Mouse (Mus musculus): ENCODE measurements at regions not wholly inside any gene's neighbourhood (a gene's known extent, or its start where the extent isn't known, plus 50 kb on each side); places are given as distances from the start of the nearest gene placed in this dataset.

GRCm38 (mm10) chr8:44334323-44334993 is 600.8 kb upstream of the Fat1 start:
- no peak for TF ChIP-seq CTCF (IDR thresholded peaks at IDR 0.05; ENCODE audit: low read depth)
- TF ChIP-seq EP300 (IDR thresholded peaks at IDR 0.05; ENCODE audit: low read depth) = no peak
- Histone ChIP-seq H3K9ac (replicated peaks; ENCODE audit: low read depth, low read length) (no peak overlapping the region), H3K27ac (ENCODE audit: low read depth) (no peak overlapping the region), H3K36me3 (replicated peaks; ENCODE audit: control insufficient read depth, insufficient read depth, low read length) (no peaks in the 10 kb centered on the region), H3K4me2 (ENCODE audit: low read depth, low read length) (no peak overlapping the region), H3K4me1 (ENCODE audit: control insufficient read depth, insufficient read depth) (no peaks in the 10 kb centered on the region), H3K4me3 (ENCODE audit: low read depth, low read length) (no peak overlapping the region), H3K9me3 (replicated peaks; ENCODE audit: control insufficient read depth, low read length) (no peaks in the 10 kb centered on the region), H3K27me3 (ENCODE audit: control insufficient read depth, insufficient read depth, low read length) (no peaks in the 10 kb centered on the region)
- WGBS = 71% methylated on average over 6 of the region's 6 CpGs
- DNase-seq (ENCODE audit: low spot score) = no peak
- no peak for ATAC-seq (ENCODE audit: insufficient read depth, low read depth)

GRCm38 (mm10) chr8:44343401-44343800 is 591.8 kb upstream of the Fat1 start:
- H3K27ac ChIP-seq (ENCODE audit: low read depth) = no peak overlapping the region
- H3K4me2 ChIP-seq (ENCODE audit: low read depth, low read length) = no peak overlapping the region
- TF ChIP-seq EP300 (IDR thresholded peaks at IDR 0.05; ENCODE audit: low read depth) (no peak), CTCF (IDR thresholded peaks at IDR 0.05; ENCODE audit: low read depth) (no peak)
- H3K9me3 ChIP-seq (replicated peaks; ENCODE audit: control insufficient read depth, low read length) = no peaks in the 10 kb centered on the region
- no peaks in the 10 kb centered on the region for H3K4me1 ChIP-seq (ENCODE audit: control insufficient read depth, insufficient read depth)
- no peak overlapping the region for H3K4me3 ChIP-seq (ENCODE audit: low read depth, low read length)
- no peak for ATAC-seq (ENCODE audit: insufficient read depth, low read depth)
- WGBS = 78% methylated on average over 2 of the region's 2 CpGs
- H3K9ac ChIP-seq (replicated peaks; ENCODE audit: low read depth, low read length) = no peak overlapping the region
- H3K36me3 ChIP-seq (replicated peaks; ENCODE audit: control insufficient read depth, insufficient read depth, low read length) = no peaks in the 10 kb centered on the region
- H3K27me3 ChIP-seq (ENCODE audit: control insufficient read depth, insufficient read depth, low read length) = no peaks in the 10 kb centered on the region
- DNase-seq (ENCODE audit: low spot score) = no peak

- Histone ChIP-seq H3K27ac (ENCODE audit: low read depth) (no peak overlapping the region), H3K4me1 (ENCODE audit: control insufficient read depth, insufficient read depth) (no peaks in the 10 kb centered on the region), H3K9me3 (replicated peaks; ENCODE audit: control insufficient read depth, low read length) (no peaks in the 10 kb centered on the region), H3K9ac (replicated peaks; ENCODE audit: low read depth, low read length) (no peak overlapping the region), H3K4me2 (ENCODE audit: low read depth, low read length) (no peak overlapping the region), H3K36me3 (replicated peaks; ENCODE audit: control insufficient read depth, insufficient read depth, low read length) (no peaks in the 10 kb centered on the region), H3K4me3 (ENCODE audit: low read depth, low read length) (no peak overlapping the region), H3K27me3 (ENCODE audit: control insufficient read depth, insufficient read depth, low read length) (no peaks in the 10 kb centered on the region)
- DNase-seq (ENCODE audit: low spot score) = no peak
- no peak for ATAC-seq (ENCODE audit: insufficient read depth, low read depth)
- TF ChIP-seq EP300 (IDR thresholded peaks at IDR 0.05; ENCODE audit: low read depth) = no peak
- TF ChIP-seq CTCF (IDR thresholded peaks at IDR 0.05; ENCODE audit: low read depth) = no peak
- 50% methylated on average over 2 of the region's 2 CpGs for WGBS
These were observed 591.3 kb upstream of the Fat1 start for GRCm38 (mm10) chr8:44343924-44344323.

- H3K36me3 ChIP-seq (replicated peaks; ENCODE audit: control insufficient read depth, insufficient read depth, low read length) = no peaks in the 10 kb centered on the region
- H3K9ac ChIP-seq (replicated peaks; ENCODE audit: low read depth, low read length) = no peak overlapping the region
- H3K27me3 ChIP-seq (ENCODE audit: control insufficient read depth, insufficient read depth, low read length) = no peaks in the 10 kb centered on the region
- ATAC-seq (ENCODE audit: insufficient read depth, low read depth) (no peak), DNase-seq (ENCODE audit: low spot score) (no peak)
- no peak overlapping the region for H3K27ac ChIP-seq (ENCODE audit: low read depth)
- H3K9me3 ChIP-seq (replicated peaks; ENCODE audit: control insufficient read depth, low read length) = no peaks in the 10 kb centered on the region
- 56% methylated on average over 1 of the region's 1 CpGs for WGBS
- H3K4me2 ChIP-seq (ENCODE audit: low read depth, low read length) = no peak overlapping the region
- no peak for TF ChIP-seq EP300 (IDR thresholded peaks at IDR 0.05; ENCODE audit: low read depth)
- no peak for TF ChIP-seq CTCF (IDR thresholded peaks at IDR 0.05; ENCODE audit: low read depth)
- no peaks in the 10 kb centered on the region for H3K4me1 ChIP-seq (ENCODE audit: control insufficient read depth, insufficient read depth)
- no peak overlapping the region for H3K4me3 ChIP-seq (ENCODE audit: low read depth, low read length)
These were observed 587.8 kb upstream of the Fat1 start for GRCm38 (mm10) chr8:44347412-44347811.

GRCm38 (mm10) chr8:44373987-44374386 is 561.3 kb upstream of the Fat1 start:
- no peaks in the 10 kb centered on the region for H3K36me3 ChIP-seq (replicated peaks; ENCODE audit: control insufficient read depth, insufficient read depth, low read length)
- DNase-seq (ENCODE audit: low spot score) = no peak
- TF ChIP-seq EP300 (IDR thresholded peaks at IDR 0.05; ENCODE audit: low read depth) (no peak), CTCF (IDR thresholded peaks at IDR 0.05; ENCODE audit: low read depth) (no peak)
- H3K9ac ChIP-seq (replicated peaks; ENCODE audit: low read depth, low read length) = no peak overlapping the region
- 27% methylated on average over 6 of the region's 6 CpGs for WGBS
- no peaks in the 10 kb centered on the region for H3K9me3 ChIP-seq (replicated peaks; ENCODE audit: control insufficient read depth, low read length)
- H3K27ac ChIP-seq (ENCODE audit: low read depth) = no peak overlapping the region
- no peaks in the 10 kb centered on the region for H3K27me3 ChIP-seq (ENCODE audit: control insufficient read depth, insufficient read depth, low read length)
- no peak for ATAC-seq (ENCODE audit: insufficient read depth, low read depth)
- H3K4me3 ChIP-seq (ENCODE audit: low read depth, low read length) = no peak overlapping the region
- peaks cover 7% of the 10 kb centered on the region for H3K4me1 ChIP-seq (ENCODE audit: control insufficient read depth, insufficient read depth)
- H3K4me2 ChIP-seq (ENCODE audit: low read depth, low read length) = no peak overlapping the region

- H3K9me3 ChIP-seq (replicated peaks; ENCODE audit: control insufficient read depth, low read length) = no peaks in the 10 kb centered on the region
- no peak overlapping the region for H3K27ac ChIP-seq (ENCODE audit: low read depth)
- no peaks in the 10 kb centered on the region for H3K36me3 ChIP-seq (replicated peaks; ENCODE audit: control insufficient read depth, insufficient read depth, low read length)
- no peak overlapping the region for H3K9ac ChIP-seq (replicated peaks; ENCODE audit: low read depth, low read length)
- ATAC-seq (ENCODE audit: insufficient read depth, low read depth) = no peak
- DNase-seq (ENCODE audit: low spot score) = peak; percentile 33
- no peak overlapping the region for H3K4me2 ChIP-seq (ENCODE audit: low read depth, low read length)
- 24% methylated on average over 3 of the region's 3 CpGs for WGBS
- peaks cover 7% of the 10 kb centered on the region for H3K4me1 ChIP-seq (ENCODE audit: control insufficient read depth, insufficient read depth)
- TF ChIP-seq CTCF (IDR thresholded peaks at IDR 0.05; ENCODE audit: low read depth) = no peak
- no peak for TF ChIP-seq EP300 (IDR thresholded peaks at IDR 0.05; ENCODE audit: low read depth)
- no peaks in the 10 kb centered on the region for H3K27me3 ChIP-seq (ENCODE audit: control insufficient read depth, insufficient read depth, low read length)
- no peak overlapping the region for H3K4me3 ChIP-seq (ENCODE audit: low read depth, low read length)
These were observed 557.5 kb upstream of the Fat1 start for GRCm38 (mm10) chr8:44377731-44378130.
